Mouse (Mus musculus) mesoderm, embryonic 11.5 days (tissue): Measurements from ENCODE around the gene Hoxa1.

Source experiments
- DNase-seq: peaks from one replicate; pipeline ENCODE4 v3.0.0-alpha.2; 2012; ENCODE audit warnings: low read depth, low spot score

Gene Hoxa1

GRCm38 (mm10) chr6:52159164-52159761, 1.1 kb upstream of the Hoxa1 start:
- DNase-seq, result no peak

DNA sequence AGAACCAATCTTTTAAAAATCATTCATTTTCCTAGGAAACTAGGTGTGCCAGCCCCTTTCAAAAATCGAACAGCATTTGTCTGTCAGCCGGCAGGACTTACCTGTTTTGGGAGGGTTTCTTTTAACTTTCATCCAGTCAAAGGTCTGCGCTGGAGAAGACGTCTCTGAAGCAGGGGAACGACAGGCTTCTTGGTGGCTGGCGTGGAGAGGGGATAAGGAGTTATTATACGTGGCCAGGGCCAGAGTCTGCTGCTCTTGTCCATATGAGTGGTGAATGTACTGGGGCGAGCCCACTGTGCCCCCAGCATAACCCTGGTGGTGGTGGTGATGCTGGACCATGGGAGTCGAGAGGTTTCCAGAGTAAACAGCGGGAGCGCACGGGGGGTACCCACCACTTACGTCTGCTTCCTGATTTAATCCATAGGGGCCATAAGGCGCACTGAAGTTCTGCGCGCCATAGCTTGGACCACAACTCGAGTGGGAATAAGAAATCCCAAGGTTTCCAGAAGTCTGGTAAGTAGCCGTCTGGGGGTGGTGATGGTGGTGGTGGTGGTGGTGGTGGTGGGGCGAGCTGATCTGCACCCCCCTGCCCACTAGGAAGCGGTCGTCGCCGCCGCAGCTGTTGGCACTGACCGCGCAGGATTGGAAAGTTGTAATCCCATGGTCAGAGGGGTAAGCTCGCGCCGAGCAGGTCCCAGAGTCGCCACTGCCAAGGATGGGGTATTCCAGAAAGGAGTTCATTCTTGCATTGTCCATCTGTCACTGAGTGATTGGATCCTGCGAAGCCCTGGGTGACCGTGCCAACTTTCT, 446 bp downstream of the Hoxa1 start:
- DNase-seq, result no peak

- no peak for DNase-seq
These were observed 1.4 kb downstream of the Hoxa1 start for GRCm38 (mm10) chr6:52156551-52157200.

DNA sequence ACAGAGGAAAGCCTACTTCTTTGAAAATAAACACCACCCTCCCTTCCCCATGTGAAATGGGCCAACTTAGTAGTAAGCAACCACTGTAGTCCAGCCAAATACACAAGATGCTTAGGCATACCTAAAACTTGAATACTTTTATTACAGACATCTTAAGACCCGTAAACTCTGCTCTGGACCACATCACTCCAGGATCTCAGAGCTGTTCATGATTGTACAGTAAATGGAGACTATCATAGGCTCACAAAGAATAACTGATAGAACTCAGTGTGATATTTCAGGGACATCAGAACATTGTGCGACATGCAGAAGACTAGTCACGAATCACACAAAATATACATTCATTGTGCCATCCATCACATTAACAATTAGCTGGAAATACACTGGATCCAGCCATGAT, 2.6 kb downstream of the Hoxa1 start:
- DNase-seq, result no peak

GRCm38 (mm10) chr6:52154044-52154443, 4.1 kb downstream of the Hoxa1 start:
- no peak for DNase-seq

- no peak for DNase-seq
These were observed 4.8 kb downstream of the Hoxa1 start for GRCm38 (mm10) chr6:52153270-52153669.

DNA sequence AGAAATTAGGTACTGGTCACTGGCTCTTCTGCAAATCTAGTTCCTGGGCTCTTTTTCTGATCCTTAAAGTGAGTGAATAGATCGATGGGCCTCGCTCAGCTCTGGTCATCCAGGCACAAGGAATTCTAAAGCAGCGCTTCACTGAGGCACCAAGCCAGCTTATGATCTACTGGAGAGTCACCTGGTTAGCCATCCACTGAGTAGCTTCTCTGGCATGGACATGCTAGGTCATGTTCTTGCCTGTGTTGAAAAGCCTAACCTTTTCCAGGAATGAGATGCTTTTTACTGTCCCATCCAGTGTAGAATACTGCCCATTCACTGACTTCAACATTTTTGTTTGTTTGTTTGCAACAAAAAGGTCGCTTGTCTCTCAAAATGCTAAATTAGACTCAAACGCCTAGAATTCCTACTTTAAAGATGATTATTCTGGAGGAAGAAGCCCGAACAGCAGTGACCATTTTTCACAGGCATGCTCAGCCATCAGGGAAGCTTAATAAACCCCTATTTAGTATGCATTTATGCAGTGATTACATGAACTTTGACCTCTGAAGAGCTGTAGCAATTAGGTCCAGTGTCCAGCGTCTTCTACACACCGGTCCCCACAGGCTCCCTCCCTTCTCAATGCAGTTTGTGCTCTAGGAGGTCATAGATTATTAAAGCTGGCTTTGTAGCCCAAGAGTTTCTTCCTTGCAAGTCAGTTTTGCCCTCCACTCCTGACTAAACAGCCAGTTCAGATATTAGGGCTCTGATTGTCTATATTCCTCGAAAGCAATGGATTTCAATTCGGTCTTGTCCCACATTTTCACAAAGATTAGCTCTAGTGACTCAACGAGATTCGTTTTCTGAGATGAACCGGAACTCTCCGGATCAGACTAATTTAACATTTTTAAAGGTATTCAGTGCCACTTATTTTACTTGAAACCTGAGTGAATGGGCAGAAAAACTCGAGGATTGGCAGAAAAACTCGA, 5.6 kb downstream of the Hoxa1 start:
- no peak for DNase-seq

- DNase-seq, result no peak
These were observed 6.5 kb downstream of the Hoxa1 start for GRCm38 (mm10) chr6:52151571-52151970.

GRCm38 (mm10) chr6:52150401-52150966, 7.6 kb downstream of the Hoxa1 start:
- DNase-seq, result no peak

GRCm38 (mm10) chr6:52139115-52139514, 19.0 kb downstream of the Hoxa1 start:
- no peak for DNase-seq

DNA sequence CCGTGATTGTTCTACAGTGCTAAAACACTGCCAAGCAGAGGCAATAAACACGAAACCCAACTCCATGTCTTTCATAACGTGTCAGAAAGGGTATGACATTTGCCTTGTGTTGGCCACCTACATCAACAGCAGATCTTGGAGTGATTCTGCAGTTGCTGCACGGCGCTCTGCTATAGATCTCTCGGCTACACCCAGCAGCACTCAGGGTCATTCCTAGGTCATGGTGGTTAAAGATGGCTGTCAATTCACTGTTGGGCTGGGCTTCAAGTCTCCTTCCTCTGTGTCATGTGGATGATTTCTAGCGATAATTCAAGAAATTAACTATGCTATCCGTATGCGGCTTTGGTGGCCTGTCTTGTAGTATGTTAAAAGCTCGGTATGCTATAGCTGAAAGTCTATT, 19.5 kb downstream of the Hoxa1 start:
- DNase-seq, result no peak

- DNase-seq, result peak; percentile 77
These were observed 20.1 kb downstream of the Hoxa1 start for GRCm38 (mm10) chr6:52137841-52138535.

GRCm38 (mm10) chr6:52123673-52124072, 34.4 kb downstream of the Hoxa1 start:
- DNase-seq, result no peak

- no peak for DNase-seq
These were observed 36.9 kb downstream of the Hoxa1 start for GRCm38 (mm10) chr6:52121173-52121572.

DNA sequence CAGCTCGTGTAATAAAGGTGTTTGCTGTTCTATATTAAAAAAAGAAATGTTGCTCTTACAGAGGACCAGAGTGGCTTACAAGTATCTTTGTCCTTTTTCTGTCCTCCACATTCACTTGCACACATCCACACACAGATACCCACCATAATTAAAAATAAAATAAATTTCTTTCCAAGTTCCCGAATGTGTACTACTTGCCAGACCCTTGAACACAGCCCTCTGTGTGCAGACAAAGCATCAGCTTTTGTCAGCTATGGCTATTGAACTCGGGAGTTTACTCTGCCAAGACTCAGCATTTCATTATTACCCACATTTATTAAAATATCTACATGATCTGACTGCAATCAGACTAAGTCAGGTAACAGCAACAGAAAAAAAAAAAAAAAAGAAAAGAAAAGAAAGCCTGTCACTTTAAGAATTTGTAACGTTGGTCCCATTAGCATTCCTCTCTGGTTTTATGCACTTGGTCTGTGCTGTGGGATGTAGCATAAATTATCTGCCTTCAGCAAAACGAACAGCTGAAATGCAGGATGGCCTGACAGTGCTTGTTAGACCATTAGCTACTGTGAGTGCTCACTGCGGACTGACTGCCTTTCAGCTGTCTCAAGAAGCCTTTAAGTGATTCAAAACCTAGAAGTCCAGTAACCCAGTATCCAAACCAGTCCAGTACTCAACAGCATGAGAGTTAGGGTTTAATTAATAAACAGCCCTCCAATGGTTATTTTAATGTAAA, 39.0 kb downstream of the Hoxa1 start:
- peak; percentile 80 for DNase-seq

DNA sequence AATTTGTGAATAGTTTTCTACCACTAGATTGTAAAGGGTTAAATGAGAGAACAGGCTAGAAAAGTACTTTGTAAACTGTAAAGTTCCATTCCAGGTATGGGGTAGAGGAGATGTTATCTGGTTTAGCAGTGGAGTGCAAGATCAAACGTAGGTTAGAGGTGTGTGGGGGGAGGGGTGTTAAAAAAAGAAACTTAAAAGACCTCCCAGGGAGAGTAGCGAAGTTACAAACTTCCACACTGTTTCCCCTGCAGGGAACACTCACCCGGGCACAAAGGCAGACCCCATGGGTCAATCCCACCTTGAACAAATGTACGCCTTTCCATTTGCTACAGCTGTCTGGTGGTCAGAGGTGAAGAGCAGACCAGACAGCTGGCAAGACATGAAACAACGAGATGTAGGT, 42.2 kb downstream of the Hoxa1 start:
- DNase-seq, result no peak

DNA sequence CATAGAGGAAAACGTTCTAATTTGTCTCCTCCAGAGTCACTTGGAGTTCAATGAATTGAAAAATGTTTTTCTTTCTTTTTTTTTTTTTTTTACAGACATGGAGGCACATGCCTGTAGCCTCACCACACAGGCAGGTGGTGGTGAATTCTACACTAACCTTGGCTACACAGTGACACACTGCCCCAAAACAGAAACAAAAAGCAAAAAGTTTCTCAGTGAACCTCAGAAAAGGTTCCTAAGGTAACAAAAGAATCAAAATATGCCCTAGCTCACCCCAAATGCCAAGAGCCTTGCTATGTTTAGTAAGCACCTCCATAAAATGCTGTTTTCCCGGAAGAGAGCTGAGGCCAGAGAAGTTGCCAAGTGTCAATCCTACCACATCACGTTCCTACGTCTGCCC, 46.3 kb downstream of the Hoxa1 start:
- DNase-seq, result no peak

DNA sequence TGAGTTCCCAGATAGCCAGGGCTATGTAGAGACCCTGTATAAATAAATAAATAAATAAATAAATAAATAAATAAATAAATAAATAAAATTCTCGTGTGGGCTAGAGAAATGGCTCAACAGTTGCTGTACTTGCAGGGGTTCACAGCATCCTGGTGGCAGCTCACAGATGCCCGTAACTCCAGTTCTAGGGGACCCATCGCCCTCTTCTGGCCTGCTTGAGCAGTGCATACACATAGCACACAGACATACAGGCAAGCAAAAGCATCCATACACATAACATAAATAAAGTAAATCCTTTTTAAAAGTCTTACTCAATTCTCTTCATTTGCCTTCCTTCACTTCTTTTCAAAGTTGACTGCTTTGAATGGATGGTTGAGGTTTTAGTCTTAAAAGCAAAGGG, 50.7 kb downstream of the Hoxa1 start:
- DNase-seq, result no peak

GRCm38 (mm10) chr6:52106716-52107115, 51.4 kb downstream of the Hoxa1 start:
- DNase-seq, result no peak

- no peak for DNase-seq
These were observed 51.9 kb downstream of the Hoxa1 start for GRCm38 (mm10) chr6:52106178-52106577.
